Mouse (Mus musculus) liver, embryonic 12.5 days (tissue): Measurements from ENCODE around the gene Ereg. TPM values are rescaled to one million over a fixed set of nuclear protein-coding genes. Genes with fewer than 3 reads are reported as not detected.

ENCODE experiments used
- ATAC-seq: fragments of 200-750 bp; cut with Nextera tagmentation; 2 replicates; pipeline ENCODE4 v1.8.0; 2017; ENCODE audit warnings: moderate number of reproducible peaks, mild to moderate bottlenecking, moderate library complexity
- H3K27ac ChIP-seq: fragments of 300-500 bp; sonication (generic); 2 replicates; pipeline ENCODE4 v1.5.1; 2016; ENCODE audit warnings: mild to moderate bottlenecking
- H3K27me3 ChIP-seq: fragments of 300-500 bp; sonication (generic); replicated peaks from 2 replicates; pipeline ENCODE4 v1.6.1; 2016; ENCODE audit warnings: mild to moderate bottlenecking, moderate library complexity
- H3K36me3 ChIP-seq: fragments of 300-500 bp; sonication (generic); 2 replicates; pipeline ENCODE4 v1.6.1; 2016; ENCODE audit warnings: mild to moderate bottlenecking, moderate library complexity
- H3K4me1 ChIP-seq: fragments of 300-500 bp; sonication (generic); 2 replicates; pipeline ENCODE4 v1.6.1; 2016
- H3K4me2 ChIP-seq: fragments of 300-500 bp; sonication (generic); 2 replicates; pipeline ENCODE4 v1.6.1; 2016; ENCODE audit warnings: mild to moderate bottlenecking, moderate library complexity
- H3K4me3 ChIP-seq: fragments of 300-500 bp; sonication (generic); 2 replicates; pipeline ENCODE4 v1.5.1; 2016; ENCODE audit warnings: mild to moderate bottlenecking, moderate library complexity
- H3K9ac ChIP-seq: fragments of 300-500 bp; sonication (generic); 2 replicates; pipeline ENCODE4 v1.6.1; 2016; ENCODE audit warnings: mild to moderate bottlenecking, moderate library complexity
- H3K9me3 ChIP-seq: fragments of 300-500 bp; sonication (generic); replicated peaks from 2 replicates; pipeline ENCODE4 v1.6.1; 2016; ENCODE audit warnings: mild to moderate bottlenecking, moderate library complexity
- WGBS: fragments of 180-500 bp; shearing (Covaris S2); methylation state at CpG from one replicate; pipeline ENCODE4 v1.1.7; 2016; ENCODE audit not compliant: insufficient replicate concordance; 5-methylcytosine and 5-hydroxymethylcytosine counted together
- polyA plus RNA-seq: library from polyadenylated mRNA; unstranded; fragments of >200 nt; fragmentation: Nextera tagmentation; extraction: Ambion mirVana; gene quantifications from 2 replicates; pipeline ENCODE4 v1.2.1, GENCODE M21; 2016

Gene Ereg
- polyA plus RNA-seq, 1 experiment from 2014 or later: 0.14 TPM

GRCm38 (mm10) chr5:91074026-91074425, 396 bp upstream of the Ereg start:
- H3K4me3 ChIP-seq: peak overlapping the region; percentile 32; the same call in 1 of the 2 replicates
- no peaks in the 10 kb centered on the region for H3K36me3 ChIP-seq
- WGBS: 26% methylated on average over 8 of the region's 8 CpGs
- H3K27ac ChIP-seq: no peak overlapping the region
- no peak for ATAC-seq
- no peak overlapping the region for H3K9ac ChIP-seq
- H3K27me3 ChIP-seq: peaks cover 23% of the 10 kb centered on the region
- no peaks in the 10 kb centered on the region for H3K4me1 ChIP-seq
- H3K9me3 ChIP-seq: no peaks in the 10 kb centered on the region
- H3K4me2 ChIP-seq: peak overlapping the region; percentile 47

- no peak overlapping the region for H3K4me3 ChIP-seq
These were observed 599 bp downstream of the Ereg start for GRCm38 (mm10) chr5:91075021-91075420.

DNA sequence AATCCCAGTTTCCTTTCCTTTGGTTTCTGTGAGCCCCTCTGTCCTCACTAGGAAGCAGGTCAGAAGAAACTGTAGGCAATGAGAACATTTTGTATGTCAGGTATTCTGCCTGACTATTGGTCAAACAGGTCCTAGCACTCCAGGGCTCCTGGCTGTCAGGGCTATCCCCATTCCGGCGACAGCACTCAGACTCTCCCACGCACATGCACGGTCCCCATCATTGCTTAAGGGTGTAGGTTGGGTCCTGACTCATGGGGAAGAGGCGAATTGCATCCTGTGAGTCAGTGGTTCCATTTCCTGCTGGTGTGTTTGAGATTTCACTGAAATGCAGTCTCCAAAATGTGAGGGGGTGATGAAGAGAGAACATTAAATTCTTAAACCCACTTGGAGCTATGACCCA, 8.6 kb downstream of the Ereg start:
- WGBS: 36% methylated on average over 5 of the region's 5 CpGs
- no peaks in the 10 kb centered on the region for H3K9me3 ChIP-seq
- H3K4me2 ChIP-seq: no peak overlapping the region
- H3K9ac ChIP-seq: no peak overlapping the region
- no peaks in the 10 kb centered on the region for H3K36me3 ChIP-seq
- no peak overlapping the region for H3K27ac ChIP-seq
- no peaks in the 10 kb centered on the region for H3K4me1 ChIP-seq
- no peak for ATAC-seq
- H3K27me3 ChIP-seq: no peaks in the 10 kb centered on the region
- H3K4me3 ChIP-seq: no peak overlapping the region

More at GRCm38 (mm10) chr5:91075021-91075420, 599 bp downstream of the Ereg start:
- 45% methylated on average over 1 of the region's 1 CpGs for WGBS
- Histone ChIP-seq H3K4me1 (no peaks in the 10 kb centered on the region), H3K27me3 (peaks cover 23% of the 10 kb centered on the region), H3K9ac (no peak overlapping the region), H3K4me2 (peak overlapping the region; percentile 47; the same call in 1 of the 2 replicates), H3K9me3 (no peaks in the 10 kb centered on the region), H3K27ac (no peak overlapping the region), H3K36me3 (no peaks in the 10 kb centered on the region)
- no peak for ATAC-seq

DNA sequence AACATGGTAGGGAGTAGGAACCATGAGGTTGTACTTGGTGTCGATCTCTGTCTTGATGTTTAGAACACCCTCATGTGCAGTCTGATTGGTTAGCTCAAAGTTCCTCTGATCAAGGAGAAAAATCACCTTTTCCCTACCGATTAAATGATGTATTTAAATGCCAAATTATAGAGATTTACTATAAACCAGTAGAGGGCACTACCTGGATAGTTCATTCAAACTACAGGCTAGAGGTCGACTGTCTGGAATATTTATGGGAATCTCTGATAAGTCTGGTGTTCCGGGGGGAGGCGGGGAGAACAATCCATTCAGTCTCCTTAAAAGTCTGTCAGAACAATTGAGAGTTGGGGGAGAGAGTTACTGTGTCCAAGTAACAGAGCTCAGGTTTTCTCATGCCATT, 10.9 kb downstream of the Ereg start:
- H3K4me1 ChIP-seq: no peaks in the 10 kb centered on the region
- H3K36me3 ChIP-seq: no peaks in the 10 kb centered on the region
- WGBS: 52% methylated on average over 5 of the region's 5 CpGs

DNA sequence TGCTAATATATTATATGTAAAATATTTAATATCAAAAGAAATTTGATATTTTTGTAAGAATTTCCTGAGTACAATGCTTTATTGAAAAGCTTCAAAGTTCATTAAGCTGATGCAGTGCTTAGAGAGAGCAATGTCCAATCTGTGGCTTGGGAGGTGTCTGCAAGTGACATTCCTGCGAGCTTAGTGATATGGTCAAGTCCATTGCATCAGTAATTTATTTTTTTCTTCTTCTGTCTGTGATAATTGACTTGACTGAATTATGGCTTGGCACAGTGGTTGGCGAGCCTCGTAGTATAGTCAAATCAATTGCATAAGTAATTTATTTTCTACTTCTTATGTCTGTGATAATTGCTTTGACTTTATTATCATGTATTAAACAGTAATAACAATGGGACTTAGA, 15.9 kb downstream of the Ereg start:
- Histone ChIP-seq H3K27ac (no peak overlapping the region), H3K36me3 (no peaks in the 10 kb centered on the region), H3K9me3 (no peaks in the 10 kb centered on the region), H3K4me1 (no peaks in the 10 kb centered on the region), H3K4me2 (no peak overlapping the region), H3K4me3 (no peak overlapping the region), H3K9ac (no peak overlapping the region), H3K27me3 (no peaks in the 10 kb centered on the region)
- WGBS: 75% methylated on average over 3 of the region's 3 CpGs
- ATAC-seq: no peak

More for the DNA sequence above, 10.9 kb downstream of the Ereg start:
- no peak overlapping the region for H3K9ac ChIP-seq
- ATAC-seq: no peak
- H3K4me2 ChIP-seq: no peak overlapping the region
- no peaks in the 10 kb centered on the region for H3K9me3 ChIP-seq
- no peaks in the 10 kb centered on the region for H3K27me3 ChIP-seq
- H3K4me3 ChIP-seq: no peak overlapping the region
- no peak overlapping the region for H3K27ac ChIP-seq

DNA sequence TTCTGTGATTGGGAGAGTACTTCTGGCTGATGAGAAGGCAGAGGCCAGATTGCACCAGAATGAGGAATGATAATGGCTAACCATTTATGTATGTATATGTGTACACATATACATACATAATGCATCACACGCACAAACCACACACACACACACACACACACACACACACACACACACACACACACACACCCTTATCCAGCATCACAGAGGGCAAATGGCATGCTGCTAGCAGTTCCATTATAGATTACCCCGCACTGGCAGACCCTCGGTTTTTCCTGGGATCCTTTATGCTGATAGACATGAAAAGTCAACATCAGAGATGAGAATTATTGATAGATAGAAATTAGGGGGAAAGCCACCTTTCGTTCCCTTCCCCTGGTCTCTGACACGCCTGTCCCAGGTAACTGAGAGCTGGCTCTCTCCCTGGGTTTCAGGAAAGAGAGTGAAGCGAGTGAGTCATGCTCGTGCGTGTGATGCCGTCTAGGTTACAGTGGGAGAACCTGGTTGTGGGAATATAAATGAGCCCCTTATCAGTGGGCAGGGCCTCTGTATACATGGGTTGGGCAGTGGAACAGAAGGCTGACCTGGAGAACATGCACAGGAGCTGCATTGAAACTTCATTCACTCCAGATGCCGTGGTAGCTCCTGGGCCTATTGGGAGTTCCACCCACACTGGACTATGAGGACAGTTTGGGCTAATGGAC, 23.6 kb downstream of the Ereg start:
- 76% methylated on average over 10 of the region's 10 CpGs for WGBS
- Histone ChIP-seq H3K27ac (no peak overlapping the region), H3K4me3 (no peak overlapping the region), H3K4me2 (no peak overlapping the region), H3K9ac (no peak overlapping the region), H3K9me3 (no peaks in the 10 kb centered on the region), H3K27me3 (no peaks in the 10 kb centered on the region), H3K4me1 (no peaks in the 10 kb centered on the region), H3K36me3 (no peaks in the 10 kb centered on the region)
- ATAC-seq: no peak

DNA sequence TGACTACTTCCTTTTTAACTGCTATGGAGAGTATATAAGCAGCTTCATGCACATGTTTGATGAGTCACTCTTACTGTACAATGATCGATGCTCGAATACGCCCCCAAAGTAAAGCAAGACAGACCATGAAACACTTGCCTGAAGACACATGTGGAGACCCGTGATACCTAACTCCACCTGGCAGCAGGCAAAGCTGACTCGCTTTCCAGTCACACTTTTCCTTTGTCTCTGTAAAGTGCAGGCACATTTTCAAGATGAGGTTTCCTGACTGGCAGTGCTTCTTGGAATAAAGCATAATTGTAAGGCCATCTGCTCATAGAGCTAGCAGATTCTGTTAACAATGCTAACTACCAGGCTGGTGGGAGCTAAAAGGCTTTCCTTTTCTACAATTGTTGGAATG, 27.3 kb downstream of the Ereg start:
- WGBS: 78% methylated on average over 5 of the region's 5 CpGs
- H3K36me3 ChIP-seq: no peaks in the 10 kb centered on the region
- no peak for ATAC-seq
- H3K27me3 ChIP-seq: no peaks in the 10 kb centered on the region
- H3K4me1 ChIP-seq: no peaks in the 10 kb centered on the region
- no peak overlapping the region for H3K9ac ChIP-seq
- H3K27ac ChIP-seq: no peak overlapping the region
- H3K9me3 ChIP-seq: no peaks in the 10 kb centered on the region
- H3K4me2 ChIP-seq: no peak overlapping the region
- H3K4me3 ChIP-seq: no peak overlapping the region

- Histone ChIP-seq H3K9ac (no peak overlapping the region), H3K4me3 (no peak overlapping the region), H3K9me3 (no peaks in the 10 kb centered on the region), H3K27me3 (no peaks in the 10 kb centered on the region), H3K4me2 (no peak overlapping the region), H3K27ac (no peak overlapping the region), H3K36me3 (no peaks in the 10 kb centered on the region), H3K4me1 (no peaks in the 10 kb centered on the region)
- whole genome bisulfite sequencing: 61% methylated on average over 7 of the region's 7 CpGs
- no peak for ATAC-seq
These were observed 29.7 kb downstream of the Ereg start for GRCm38 (mm10) chr5:91103943-91104665.

GRCm38 (mm10) chr5:91106248-91106647, 31.8 kb downstream of the Ereg start:
- H3K36me3 ChIP-seq: no peaks in the 10 kb centered on the region
- no peaks in the 10 kb centered on the region for H3K27me3 ChIP-seq
- 71% methylated on average over 5 of the region's 5 CpGs for WGBS
- no peak overlapping the region for H3K9ac ChIP-seq
- H3K4me1 ChIP-seq: no peaks in the 10 kb centered on the region
- H3K9me3 ChIP-seq: no peaks in the 10 kb centered on the region
- no peak overlapping the region for H3K27ac ChIP-seq
- ATAC-seq: no peak
- H3K4me2 ChIP-seq: no peak overlapping the region
- H3K4me3 ChIP-seq: no peak overlapping the region

DNA sequence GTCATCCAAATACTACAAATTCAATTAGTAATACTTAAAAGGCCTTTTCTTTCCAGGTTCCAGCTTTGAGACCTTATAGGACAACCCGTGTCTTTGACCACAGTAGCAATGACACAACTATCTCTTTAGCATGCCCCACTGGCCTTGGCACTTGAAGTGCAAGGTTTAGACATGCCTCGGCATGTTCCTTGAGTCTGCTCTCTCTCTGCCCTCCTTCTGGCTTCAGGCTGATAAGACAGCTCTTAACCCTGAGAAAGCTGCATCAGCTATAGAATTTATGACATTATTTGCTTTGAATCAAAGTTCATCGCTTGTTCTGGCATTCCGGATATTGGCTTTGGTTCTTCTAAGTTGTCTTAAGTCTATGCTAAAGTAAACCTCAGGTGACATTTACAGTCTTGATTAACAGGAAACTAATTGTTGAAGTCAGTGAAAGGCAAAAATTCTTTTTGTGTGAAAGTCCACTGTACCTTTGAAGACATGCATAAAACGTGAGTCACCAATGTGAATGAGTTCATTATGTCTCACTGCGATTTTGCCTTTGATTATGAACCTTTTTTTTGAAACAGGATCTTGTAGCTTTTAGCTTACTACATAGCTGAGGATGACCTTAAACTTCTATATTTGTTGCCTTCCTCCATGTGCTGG, 35.7 kb downstream of the Ereg start:
- Histone ChIP-seq H3K9ac (no peak overlapping the region), H3K4me3 (no peak overlapping the region), H3K36me3 (no peaks in the 10 kb centered on the region), H3K27me3 (no peaks in the 10 kb centered on the region), H3K4me2 (no peak overlapping the region), H3K9me3 (no peaks in the 10 kb centered on the region), H3K4me1 (no peaks in the 10 kb centered on the region), H3K27ac (no peak overlapping the region)
- 71% methylated on average over 6 of the region's 6 CpGs for WGBS
- ATAC-seq: no peak

DNA sequence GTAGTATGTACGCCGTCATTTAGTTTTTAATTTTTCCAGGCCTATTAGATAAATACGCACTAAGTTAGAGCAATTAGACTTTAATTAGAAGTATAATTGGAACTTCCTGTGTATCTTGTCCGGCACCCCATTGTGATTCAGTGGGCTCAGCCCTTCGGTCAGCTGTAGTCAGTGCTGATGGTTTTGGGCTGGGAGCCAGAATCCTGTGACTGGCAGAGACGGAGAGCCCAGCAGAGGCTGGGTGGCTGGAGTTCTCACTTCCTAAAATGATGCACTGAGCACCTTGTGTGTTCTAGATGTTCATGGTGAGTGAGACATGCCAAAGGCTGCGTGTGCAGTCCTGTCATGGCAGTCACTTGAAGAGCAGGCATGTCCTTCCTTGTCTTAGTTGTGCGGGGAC, 36.6 kb downstream of the Ereg start:
- Histone ChIP-seq H3K4me2 (no peak overlapping the region), H3K9me3 (no peaks in the 10 kb centered on the region), H3K27me3 (no peaks in the 10 kb centered on the region), H3K27ac (no peak overlapping the region), H3K4me1 (no peaks in the 10 kb centered on the region), H3K9ac (no peak overlapping the region), H3K36me3 (no peaks in the 10 kb centered on the region), H3K4me3 (no peak overlapping the region)
- no peak for ATAC-seq
- WGBS: 76% methylated on average over 8 of the region's 8 CpGs

DNA sequence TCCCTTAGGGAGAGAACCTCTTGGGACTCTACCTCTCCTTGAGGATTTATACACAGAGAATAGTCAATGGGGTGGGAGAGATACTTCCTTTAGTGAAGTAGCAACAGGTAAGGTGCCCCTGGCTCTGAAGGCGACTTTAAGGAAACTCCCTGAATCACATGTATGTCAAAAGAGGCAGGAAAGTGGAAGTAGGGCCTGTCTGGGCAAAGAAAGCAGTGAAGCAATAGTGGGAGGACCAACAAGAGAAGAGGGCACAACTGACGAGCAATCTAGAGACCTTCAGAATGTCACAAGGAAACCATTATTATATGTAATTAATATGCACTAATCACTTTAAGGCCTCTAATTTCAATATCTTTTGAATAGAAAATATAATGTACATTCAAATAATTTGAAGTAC, 39.5 kb downstream of the Ereg start:
- Histone ChIP-seq H3K4me1 (no peaks in the 10 kb centered on the region), H3K27me3 (no peaks in the 10 kb centered on the region), H3K9me3 (no peaks in the 10 kb centered on the region), H3K36me3 (no peaks in the 10 kb centered on the region), H3K4me3 (no peak overlapping the region), H3K4me2 (no peak overlapping the region), H3K9ac (no peak overlapping the region), H3K27ac (no peak overlapping the region)
- 45% methylated on average over 2 of the region's 2 CpGs for WGBS
- no peak for ATAC-seq
